ENCODE assay signal across 29 mouse cellular contexts in the genomic region with DNA sequence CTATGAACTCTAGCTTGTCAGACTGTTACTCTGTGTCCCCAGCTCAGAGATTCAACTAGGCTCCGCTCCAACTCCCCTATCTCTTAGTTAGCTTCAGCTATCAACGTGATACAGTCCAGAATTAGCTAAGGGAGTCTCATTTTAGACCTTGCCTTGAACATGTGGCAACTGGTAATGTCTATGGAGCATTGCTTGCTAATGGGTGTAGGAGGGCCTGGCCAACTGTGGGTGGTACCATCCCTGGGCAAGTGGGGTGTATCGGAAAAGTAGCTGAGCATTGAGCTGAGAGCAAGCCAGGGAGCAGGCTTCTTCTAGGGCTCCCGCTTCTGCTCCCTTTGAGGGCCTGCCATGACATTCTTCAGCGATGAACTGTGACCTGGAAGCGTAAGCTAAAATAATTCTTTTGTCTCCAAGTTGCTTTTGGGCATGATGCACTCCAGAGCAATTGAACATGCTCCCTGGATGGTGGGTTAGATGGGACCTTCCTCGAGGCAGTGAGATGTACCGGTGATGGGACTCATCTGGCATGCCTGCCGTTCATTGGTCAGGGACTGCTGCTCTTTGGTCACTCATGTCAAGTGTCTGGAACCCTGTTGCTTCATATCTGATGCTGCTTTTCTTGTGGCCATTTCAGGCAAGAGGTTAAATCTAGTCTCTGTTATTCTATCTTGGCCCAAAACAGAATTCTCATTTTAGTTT. TPM values are rescaled to one million over a fixed set of nuclear protein-coding genes. Genes with fewer than 3 reads are reported as not detected.
A peak's percentile ranks its signal among the peaks of the same experiment; 100 is the strongest.
DNase-seq lines count a peak whose midpoint lies in the region; ATAC-seq and TF ChIP-seq lines count a peak whose summit lies in the region.
"Had no signal": no experiment of that assay in that cellular context is flagged by ENCODE, and none has a peak within 500 bp of the region (broad histone marks: within the 10 kb centered on the region; RNA-seq: fewer than 3 reads in every experiment).

No protein-coding gene starts in this region.

- H3K79me2 ChIP-seq in myocyte (ENCODE audit: control insufficient read depth, insufficient read depth): no peaks in the 10 kb centered on the region

- H3K9me3 ChIP-seq in kidney, embryonic 15.5 days (replicated peaks): no peaks in the 10 kb centered on the region
- no peaks in the 10 kb centered on the region for H3K9me3 ChIP-seq in heart, embryonic 13.5 days
- no peaks in the 10 kb centered on the region for H3K9me3 ChIP-seq in liver, embryonic 11.5 days (ENCODE audit: control insufficient read depth, low read length)
- H3K9me3 ChIP-seq: G1E; limb, embryonic 12.5 days; liver, embryonic 12.5 days; lung, embryonic 15.5 days; neural tube, embryonic 12.5 days had no signal

- no peak for DNase-seq in kidney, adult 9 months
- peak; percentile 30 for DNase-seq in testis, postnatal 14 days (ENCODE audit: low spot score)
- no peak for DNase-seq in testis, postnatal 10 days (ENCODE audit: low spot score)
- no peak for DNase-seq in gastrocnemius, postnatal 25 days
- DNase-seq in liver, embryonic 11.5 days (ENCODE audit: low spot score): no peak
- DNase-seq: adrenal gland, postnatal 10 days; B cell, adult 2 months; cerebellum, adult 2 months; cerebellum, postnatal 36 days; embryo, embryonic 11 days; gastrocnemius, postnatal 10 days; layer of hippocampus, postnatal 36 days; lung, postnatal 4 days; midbrain, embryonic 14.5 days; right cerebral cortex, postnatal 14 days; thymus, postnatal 14 days had no signal

- H3K4me2 ChIP-seq in kidney, embryonic 15.5 days: no peak overlapping the region
- H3K4me2 ChIP-seq in heart, embryonic 13.5 days: peak overlapping the region; percentile 58
- H3K4me2 ChIP-seq in myocyte (ENCODE audit: low read depth): peak overlapping the region; percentile 43
- no peak overlapping the region for H3K4me2 ChIP-seq in liver, embryonic 11.5 days
- H3K4me2 ChIP-seq: limb, embryonic 12.5 days; liver, embryonic 12.5 days; lung, embryonic 15.5 days; neural tube, embryonic 12.5 days had no signal

- H3K9ac ChIP-seq in kidney, embryonic 15.5 days: no peak overlapping the region
- peak overlapping the region; percentile 38 for H3K9ac ChIP-seq in heart, embryonic 13.5 days
- no peak overlapping the region for H3K9ac ChIP-seq in liver, embryonic 11.5 days (ENCODE audit: low read depth, low read length)
- H3K9ac ChIP-seq: limb, embryonic 12.5 days; liver, embryonic 12.5 days; lung, embryonic 15.5 days; neural tube, embryonic 12.5 days had no signal

- peaks cover 18% of the 10 kb centered on the region for H3K4me1 ChIP-seq in kidney, embryonic 15.5 days
- H3K4me1 ChIP-seq in heart, embryonic 13.5 days: peaks cover 37% of the 10 kb centered on the region
- 0 out of 2 replicates have a peak, but pooled peaks cover 2% of the 10 kb centered on the region for H3K4me1 ChIP-seq in liver, embryonic 11.5 days (replicated peaks; ENCODE audit: control insufficient read depth, insufficient read depth, low read length)
- H3K4me1 ChIP-seq: limb, embryonic 12.5 days; liver, embryonic 12.5 days; neural tube, embryonic 12.5 days had no signal

- WGBS in kidney, embryonic 15.5 days: 58% methylated on average over 9 of the region's 9 CpGs
- 40% methylated on average over 9 of the region's 9 CpGs for WGBS in heart, embryonic 13.5 days
- 70% methylated on average over 9 of the region's 9 CpGs for WGBS in liver, embryonic 11.5 days

- no peak overlapping the region for H3K27ac ChIP-seq in kidney, embryonic 15.5 days
- peak overlapping the region; percentile 92 for H3K27ac ChIP-seq in heart, embryonic 13.5 days (replicated peaks)
- H3K27ac ChIP-seq in liver, embryonic 11.5 days (ENCODE audit: low read depth, low read length): no peak overlapping the region
- H3K27ac ChIP-seq: hindbrain, postnatal 0 days; limb, embryonic 12.5 days; liver, embryonic 12.5 days; lung, embryonic 15.5 days; neural tube, embryonic 12.5 days had no signal

- no peak overlapping the region for H3ac ChIP-seq in myocyte (ENCODE audit: control insufficient read depth, insufficient read length)

- H3K27me3 ChIP-seq in kidney, embryonic 15.5 days: peaks cover 7% of the 10 kb centered on the region; the same call in 1 of the 2 replicates
- no peaks in the 10 kb centered on the region for H3K27me3 ChIP-seq in heart, embryonic 13.5 days (replicated peaks)
- no peaks in the 10 kb centered on the region for H3K27me3 ChIP-seq in myocyte (ENCODE audit: control insufficient read depth, insufficient read depth, insufficient read length)
- H3K27me3 ChIP-seq in liver, embryonic 11.5 days (replicated peaks; ENCODE audit: control insufficient read depth, insufficient read depth, low read length): 0 out of 2 replicates have a peak, but pooled peaks cover 2% of the 10 kb centered on the region
- H3K27me3 ChIP-seq: CH12.LX; liver, embryonic 12.5 days; neural tube, embryonic 12.5 days had no signal

- peak; percentile 38 for TF ChIP-seq POLR2A in myocyte (IDR thresholded peaks at IDR 0.05; ENCODE audit: insufficient read length, low read depth)

- no peak overlapping the region for H3K4me3 ChIP-seq in kidney, embryonic 15.5 days (replicated peaks)
- peak overlapping the region; percentile 37 for H3K4me3 ChIP-seq in heart, embryonic 13.5 days
- peak overlapping the region; percentile 18 for H3K4me3 ChIP-seq in myocyte
- H3K4me3 ChIP-seq in liver, embryonic 11.5 days (ENCODE audit: low read depth, low read length): no peak overlapping the region
- H3K4me3 ChIP-seq: limb, embryonic 12.5 days; liver, embryonic 12.5 days; lung, embryonic 15.5 days; neural tube, embryonic 12.5 days had no signal

- ATAC-seq in kidney, embryonic 15.5 days (replicated peaks; ENCODE audit: low FRiP score): peak; percentile 29; the same call in 1 of the 2 replicates
- peak; percentile 51; the same call in 1 of the 2 replicates for ATAC-seq in heart, embryonic 13.5 days (ENCODE audit: extremely low read depth, insufficient number of reproducible peaks, low FRiP score, low TSS enrichment)
- ATAC-seq in liver, embryonic 11.5 days (replicated peaks; ENCODE audit: low FRiP score): no peak
- ATAC-seq: activated CD4-positive, CD25-positive, alpha-beta regulatory T cell, adult 4 months; forebrain, embryonic 14.5 days; hindbrain, postnatal 0 days; intestine, postnatal 0 days; liver, embryonic 12.5 days had no signal

- no peaks in the 10 kb centered on the region for H3K36me3 ChIP-seq in kidney, embryonic 15.5 days
- H3K36me3 ChIP-seq in heart, embryonic 13.5 days: no peaks in the 10 kb centered on the region
- no peaks in the 10 kb centered on the region for H3K36me3 ChIP-seq in myocyte (ENCODE audit: control insufficient read depth, insufficient read depth)
- H3K36me3 ChIP-seq in liver, embryonic 11.5 days (ENCODE audit: control insufficient read depth, insufficient read depth, low read length): no peaks in the 10 kb centered on the region
- H3K36me3 ChIP-seq: G1E; limb, embryonic 12.5 days; liver, embryonic 12.5 days; lung, embryonic 15.5 days; neural tube, embryonic 12.5 days had no signal

TF ChIP-seq in myocyte, 11 proteins besides CTCF, POLR2A, EP300 and RAD21:
- TF ChIP-seq USF1 (IDR thresholded peaks at IDR 0.05; ENCODE audit: low read depth): no peak
- no peak for TF ChIP-seq TCF3 (IDR thresholded peaks at IDR 0.05; ENCODE audit: insufficient read length, low read depth)
- TF ChIP-seq REST (IDR thresholded peaks at IDR 0.05; ENCODE audit: insufficient read depth, insufficient read length): no peak
- TF ChIP-seq CEBPB (IDR thresholded peaks at IDR 0.05; ENCODE audit: insufficient read depth, poor library complexity, severe bottlenecking): no peak
- TF ChIP-seq TCF12 (IDR thresholded peaks at IDR 0.05; ENCODE audit: insufficient read depth, poor library complexity, severe bottlenecking): no peak
- peak; percentile 37 for TF ChIP-seq POLR2AphosphoS2 (IDR thresholded peaks at IDR 0.05; ENCODE audit: insufficient read length, low read depth)
- TF ChIP-seq MYOD1 (IDR thresholded peaks at IDR 0.05; ENCODE audit: control insufficient read depth in 1 of 3, insufficient read length in 2 of 3, low read depth in 2 of 3): peak in 1 of 3 experiments; percentile 32

RNA-seq across cellular contexts. Expression of gene Rbm20, which starts 16.2 kb away (rescaled TPM):
- 2.9 and 3.0 TPM in 2 replicates for polyA plus RNA-seq in kidney, embryonic 15.5 days (2015; fragmentation: Nextera tagmentation; extraction: Ambion mirVana)
- 33.1 and 36.3 TPM in 2 replicates for polyA plus RNA-seq in heart, embryonic 13.5 days (2015; fragmentation: Nextera tagmentation; extraction: Ambion mirVana)
- 35.4 TPM for polyA plus RNA-seq in myocyte (2012; fragmentation: generic; extraction: Trizol)
- 10 to 100 TPM; 51.0 to 79.9 TPM for total RNA-seq in gastrocnemius, postnatal 25 days (2021)
- polyA plus RNA-seq in liver, embryonic 11.5 days (2014; fragmentation: Nextera tagmentation; extraction: Ambion mirVana): 0.35 and 0.37 TPM in 2 replicates

Comparison
In these comparisons a context has a peak if more than half of its experiments do, and no peak if none do; other contexts are left out.
1. H3K4me2 ChIP-seq: peak in heart, embryonic 13.5 days (single experiment) and myocyte (single experiment); none in kidney, embryonic 15.5 days (single experiment) and liver, embryonic 11.5 days (single experiment).
2. H3K4me3 ChIP-seq: peak in heart, embryonic 13.5 days (single experiment) and myocyte (single experiment); none in kidney, embryonic 15.5 days (single experiment) and liver, embryonic 11.5 days (single experiment).